Mouse (Mus musculus): Measurements from ENCODE around the gene Gdpd5. TPM values are rescaled to one million over a fixed set of nuclear protein-coding genes. Genes with fewer than 3 reads are reported as not detected.

The Gdpd5 gene
- polyA plus RNA-seq (2015; fragmentation: Nextera tagmentation; extraction: Ambion mirVana), result 45.0 and 55.6 TPM in 2 replicates

GRCm38 (mm10) chr7:99381214-99382087 lies at the start of gene Gdpd5:
Gdpd5 (plus strand) TSS chr7:99381414.
- Histone ChIP-seq H3K27ac (ENCODE audit: low read length) (peak within 1 kb of the TSS; percentile 96), H3K4me1 (ENCODE audit: control insufficient read depth, insufficient read depth, low read length) (peaks cover 40% of the 10 kb centered on the region), H3K9me3 (replicated peaks; ENCODE audit: control insufficient read depth, low read length, poor library complexity, severe bottlenecking) (no peaks in the 10 kb centered on the region), H3K27me3 (ENCODE audit: control insufficient read depth, insufficient read depth, low read depth, low read length) (no peaks in the 10 kb centered on the region), H3K4me2 (ENCODE audit: low read length) (peak within 1 kb of the TSS; percentile 92), H3K4me3 (ENCODE audit: low read depth, low read length) (peak within 1 kb of the TSS; percentile 83), H3K36me3 (ENCODE audit: control insufficient read depth, insufficient read depth, low read length) (no peaks in the 10 kb centered on the region), H3K9ac (ENCODE audit: low read depth, low read length) (peak within 1 kb of the TSS; percentile 94)
- peak; percentile 97 for ATAC-seq
- under 1% methylated on average over 58 of the region's 73 CpGs for WGBS

GRCm38 (mm10) chr7:99332774-99333480 lies 48.3 kb upstream of the Gdpd5 start:
- Histone ChIP-seq H3K9ac (ENCODE audit: low read depth, low read length) (no peak overlapping the region), H3K9me3 (replicated peaks; ENCODE audit: control insufficient read depth, low read length, poor library complexity, severe bottlenecking) (no peaks in the 10 kb centered on the region), H3K36me3 (ENCODE audit: control insufficient read depth, insufficient read depth, low read length) (peaks cover 27% of the 10 kb centered on the region), H3K4me2 (ENCODE audit: low read length) (no peak overlapping the region), H3K27me3 (ENCODE audit: control insufficient read depth, insufficient read depth, low read depth, low read length) (no peaks in the 10 kb centered on the region), H3K4me1 (ENCODE audit: control insufficient read depth, insufficient read depth, low read length) (peaks cover 6% of the 10 kb centered on the region), H3K4me3 (ENCODE audit: low read depth, low read length) (no peak overlapping the region), H3K27ac (ENCODE audit: low read length) (no peak overlapping the region)
- 48% methylated on average over 12 of the region's 12 CpGs for WGBS
- ATAC-seq, result peak; percentile 44; the same call in 1 of the 2 replicates

GRCm38 (mm10) chr7:99340736-99341135 lies 40.5 kb upstream of the Gdpd5 start:
- no peak overlapping the region for H3K9ac ChIP-seq (ENCODE audit: low read depth, low read length)
- 83% methylated on average over 8 of the region's 8 CpGs for WGBS

GRCm38 (mm10) chr7:99343577-99343976 lies 37.6 kb upstream of the Gdpd5 start:
- Histone ChIP-seq H3K4me3 (ENCODE audit: low read depth, low read length) (no peak overlapping the region), H3K4me2 (ENCODE audit: low read length) (no peak overlapping the region), H3K27ac (ENCODE audit: low read length) (no peak overlapping the region), H3K27me3 (ENCODE audit: control insufficient read depth, insufficient read depth, low read depth, low read length) (no peaks in the 10 kb centered on the region), H3K9ac (ENCODE audit: low read depth, low read length) (no peak overlapping the region), H3K9me3 (replicated peaks; ENCODE audit: control insufficient read depth, low read length, poor library complexity, severe bottlenecking) (no peaks in the 10 kb centered on the region), H3K4me1 (ENCODE audit: control insufficient read depth, insufficient read depth, low read length) (no peaks in the 10 kb centered on the region), H3K36me3 (ENCODE audit: control insufficient read depth, insufficient read depth, low read length) (no peaks in the 10 kb centered on the region)
- no peak for ATAC-seq
- 86% methylated on average over 4 of the region's 4 CpGs for WGBS

More at GRCm38 (mm10) chr7:99340736-99341135, 40.5 kb upstream of the Gdpd5 start:
- no peak overlapping the region for H3K4me3 ChIP-seq (ENCODE audit: low read depth, low read length)
- H3K27me3 ChIP-seq (ENCODE audit: control insufficient read depth, insufficient read depth, low read depth, low read length), result no peaks in the 10 kb centered on the region
- no peak overlapping the region for H3K4me2 ChIP-seq (ENCODE audit: low read length)
- ATAC-seq, result no peak
- no peak overlapping the region for H3K27ac ChIP-seq (ENCODE audit: low read length)
- no peaks in the 10 kb centered on the region for H3K4me1 ChIP-seq (ENCODE audit: control insufficient read depth, insufficient read depth, low read length)
- peaks cover 17% of the 10 kb centered on the region for H3K36me3 ChIP-seq (ENCODE audit: control insufficient read depth, insufficient read depth, low read length)
- no peaks in the 10 kb centered on the region for H3K9me3 ChIP-seq (replicated peaks; ENCODE audit: control insufficient read depth, low read length, poor library complexity, severe bottlenecking)

GRCm38 (mm10) chr7:99347268-99347667 lies 33.9 kb upstream of the Gdpd5 start:
- H3K27me3 ChIP-seq (ENCODE audit: control insufficient read depth, insufficient read depth, low read depth, low read length), result no peaks in the 10 kb centered on the region
- no peak overlapping the region for H3K4me2 ChIP-seq (ENCODE audit: low read length)
- no peaks in the 10 kb centered on the region for H3K36me3 ChIP-seq (ENCODE audit: control insufficient read depth, insufficient read depth, low read length)
- ATAC-seq, result no peak
- peaks cover 19% of the 10 kb centered on the region for H3K4me1 ChIP-seq (ENCODE audit: control insufficient read depth, insufficient read depth, low read length)
- H3K27ac ChIP-seq (ENCODE audit: low read length), result no peak overlapping the region
- no peaks in the 10 kb centered on the region for H3K9me3 ChIP-seq (replicated peaks; ENCODE audit: control insufficient read depth, low read length, poor library complexity, severe bottlenecking)
- WGBS, result 97% methylated on average over 10 of the region's 10 CpGs
- H3K4me3 ChIP-seq (ENCODE audit: low read depth, low read length), result no peak overlapping the region
- H3K9ac ChIP-seq (ENCODE audit: low read depth, low read length), result no peak overlapping the region

- Histone ChIP-seq H3K4me1 (ENCODE audit: control insufficient read depth, insufficient read depth, low read length) (peaks cover 28% of the 10 kb centered on the region), H3K9me3 (replicated peaks; ENCODE audit: control insufficient read depth, low read length, poor library complexity, severe bottlenecking) (no peaks in the 10 kb centered on the region), H3K9ac (ENCODE audit: low read depth, low read length) (no peak overlapping the region), H3K4me3 (ENCODE audit: low read depth, low read length) (no peak overlapping the region), H3K4me2 (ENCODE audit: low read length) (no peak overlapping the region), H3K27ac (ENCODE audit: low read length) (no peak overlapping the region), H3K27me3 (ENCODE audit: control insufficient read depth, insufficient read depth, low read depth, low read length) (no peaks in the 10 kb centered on the region), H3K36me3 (ENCODE audit: control insufficient read depth, insufficient read depth, low read length) (no peaks in the 10 kb centered on the region)
- no peak for ATAC-seq
- WGBS, result 94% methylated on average over 26 of the region's 26 CpGs
Observed at GRCm38 (mm10) chr7:99348883-99349282, 32.3 kb upstream of the Gdpd5 start.

GRCm38 (mm10) chr7:99349782-99350720 lies 31.2 kb upstream of the Gdpd5 start:
- no peaks in the 10 kb centered on the region for H3K36me3 ChIP-seq (ENCODE audit: control insufficient read depth, insufficient read depth, low read length)
- no peaks in the 10 kb centered on the region for H3K27me3 ChIP-seq (ENCODE audit: control insufficient read depth, insufficient read depth, low read depth, low read length)
- H3K4me1 ChIP-seq (ENCODE audit: control insufficient read depth, insufficient read depth, low read length), result peaks cover 28% of the 10 kb centered on the region
- no peak overlapping the region for H3K27ac ChIP-seq (ENCODE audit: low read length)
- WGBS, result 81% methylated on average over 9 of the region's 9 CpGs
- peak overlapping the region; percentile 67 for H3K4me2 ChIP-seq (ENCODE audit: low read length)
- no peak for ATAC-seq
- H3K9me3 ChIP-seq (replicated peaks; ENCODE audit: control insufficient read depth, low read length, poor library complexity, severe bottlenecking), result no peaks in the 10 kb centered on the region
- H3K9ac ChIP-seq (ENCODE audit: low read depth, low read length), result peak overlapping the region; percentile 14; the same call in 1 of the 2 replicates
- H3K4me3 ChIP-seq (ENCODE audit: low read depth, low read length), result no peak overlapping the region; the same call in 1 of the 2 replicates

GRCm38 (mm10) chr7:99351104-99351801 lies 30.0 kb upstream of the Gdpd5 start:
- ATAC-seq, result no peak
- Histone ChIP-seq H3K27me3 (ENCODE audit: control insufficient read depth, insufficient read depth, low read depth, low read length) (no peaks in the 10 kb centered on the region), H3K27ac (ENCODE audit: low read length) (peak overlapping the region; percentile 76), H3K4me2 (ENCODE audit: low read length) (peak overlapping the region; percentile 67), H3K9me3 (replicated peaks; ENCODE audit: control insufficient read depth, low read length, poor library complexity, severe bottlenecking) (no peaks in the 10 kb centered on the region), H3K4me3 (ENCODE audit: low read depth, low read length) (peak overlapping the region; percentile 40), H3K4me1 (ENCODE audit: control insufficient read depth, insufficient read depth, low read length) (peaks cover 40% of the 10 kb centered on the region), H3K9ac (ENCODE audit: low read depth, low read length) (peak overlapping the region; percentile 64), H3K36me3 (ENCODE audit: control insufficient read depth, insufficient read depth, low read length) (no peaks in the 10 kb centered on the region)
- WGBS, result 7% methylated on average over 12 of the region's 12 CpGs

All from midbrain, embryonic 16.5 days (tissue).